Mouse (Mus musculus): ENCODE results near the gene Atp2a3.
A peak's percentile ranks its signal among the peaks of the same experiment; 100 is the strongest.

GRCm38 (mm10) chr11:73039102-73039799 is 78.3 kb downstream of the Atp2a3 start:
- peak; percentile 67 for TF ChIP-seq CTCF (IDR thresholded peaks at IDR 0.05; ENCODE audit: extremely low read depth, insufficient read depth, low read length)
- no peak for TF ChIP-seq POLR2A (IDR thresholded peaks at IDR 0.05; ENCODE audit: extremely low read depth, insufficient read depth, low read length)
